Mouse (Mus musculus) forebrain, embryonic 13.5 days (tissue): ENCODE results near the gene Slc22a5. TPM values are rescaled to one million over a fixed set of nuclear protein-coding genes. Genes with fewer than 3 reads are reported as not detected.
"Not testable (repeated sequence)": the region's sequence is repeated elsewhere in the genome, so short reads cannot be mapped to it uniquely, and the experiment has no call there.

Experiments used
- ATAC-seq: fragments of 200-750 bp; cut with Nextera tagmentation; 2 replicates; pipeline ENCODE4 v1.8.0; 2017
- H3K27ac ChIP-seq: fragments of 300-500 bp; sonication (generic); 2 replicates; pipeline ENCODE4 v1.5.1; 2015; ENCODE audit warnings: inconsistent platforms, mild to moderate bottlenecking, moderate library complexity
- H3K27me3 ChIP-seq: fragments of 300-500 bp; sonication (generic); 2 replicates; pipeline ENCODE4 v1.6.1; 2015; ENCODE audit warnings: mild to moderate bottlenecking, inconsistent platforms
- H3K36me3 ChIP-seq: fragments of 300-500 bp; sonication (generic); 2 replicates; pipeline ENCODE4 v1.6.1; 2015; ENCODE audit warnings: mild to moderate bottlenecking, inconsistent platforms; ENCODE audit not compliant: poor library complexity, severe bottlenecking
- H3K4me1 ChIP-seq: fragments of 300-500 bp; sonication (generic); 2 replicates; pipeline ENCODE4 v1.6.1; 2015; ENCODE audit warnings: inconsistent platforms
- H3K4me2 ChIP-seq: fragments of 300-500 bp; sonication (generic); 2 replicates; pipeline ENCODE4 v1.6.1; 2015; ENCODE audit warnings: inconsistent platforms, mild to moderate bottlenecking, moderate library complexity
- H3K4me3 ChIP-seq: fragments of 300-500 bp; sonication (generic); 2 replicates; pipeline ENCODE4 v1.5.1; 2015; ENCODE audit warnings: mild to moderate bottlenecking, inconsistent platforms
- H3K9ac ChIP-seq: fragments of 300-500 bp; sonication (generic); 2 replicates; pipeline ENCODE4 v1.6.1; 2015; ENCODE audit warnings: mild to moderate bottlenecking, inconsistent platforms
- H3K9me3 ChIP-seq: fragments of 300-500 bp; sonication (generic); replicated peaks from 2 replicates; pipeline ENCODE4 v1.6.1; 2016; ENCODE audit warnings: inconsistent platforms
- WGBS: fragments of 180-500 bp; shearing (Covaris S2); methylation state at CpG from one replicate; pipeline ENCODE4 v1.1.7; 2015; 5-methylcytosine and 5-hydroxymethylcytosine counted together
- polyA plus RNA-seq: library from polyadenylated mRNA; unstranded; fragments of >200 nt; fragmentation: Nextera tagmentation; extraction: Ambion mirVana; gene quantifications from 2 replicates; pipeline ENCODE4 v1.2.1, GENCODE M21; 2015

Slc22a5 gene
- polyA plus RNA-seq, result 6.9 and 8.7 TPM in 2 replicates

- peak within 1 kb of the TSS; percentile 69 for H3K9ac ChIP-seq
- H3K4me3 ChIP-seq, result peak within 1 kb of the TSS; percentile 54
- H3K9me3 ChIP-seq, result no peaks in the 10 kb centered on the region
- H3K27me3 ChIP-seq, result no peaks in the 10 kb centered on the region
- H3K27ac ChIP-seq, result no peak within 1 kb of the TSS
- no peaks in the 10 kb centered on the region for H3K36me3 ChIP-seq
- peak; percentile 99 for ATAC-seq
- WGBS, result 3% methylated on average over 62 of the region's 63 CpGs
- H3K4me1 ChIP-seq, result peaks cover 13% of the 10 kb centered on the region
- H3K4me2 ChIP-seq, result peak within 1 kb of the TSS; percentile 85
Measured at GRCm38 (mm10) chr11:53891505-53892451, at the start of gene Slc22a5. TSS of gene Slc22a5 (minus strand) at chr11:53891660.

GRCm38 (mm10) chr11:53931944-53932318 lies 40.5 kb upstream of the Slc22a5 start:
- not testable (repeated sequence) for H3K4me1 ChIP-seq, H3K4me3 ChIP-seq, H3K4me2 ChIP-seq, ATAC-seq, H3K9ac ChIP-seq, H3K27me3 ChIP-seq, H3K36me3 ChIP-seq, H3K9me3 ChIP-seq, H3K27ac ChIP-seq
- whole genome bisulfite sequencing, result 73% methylated on average over 4 of the region's 4 CpGs

DNA sequence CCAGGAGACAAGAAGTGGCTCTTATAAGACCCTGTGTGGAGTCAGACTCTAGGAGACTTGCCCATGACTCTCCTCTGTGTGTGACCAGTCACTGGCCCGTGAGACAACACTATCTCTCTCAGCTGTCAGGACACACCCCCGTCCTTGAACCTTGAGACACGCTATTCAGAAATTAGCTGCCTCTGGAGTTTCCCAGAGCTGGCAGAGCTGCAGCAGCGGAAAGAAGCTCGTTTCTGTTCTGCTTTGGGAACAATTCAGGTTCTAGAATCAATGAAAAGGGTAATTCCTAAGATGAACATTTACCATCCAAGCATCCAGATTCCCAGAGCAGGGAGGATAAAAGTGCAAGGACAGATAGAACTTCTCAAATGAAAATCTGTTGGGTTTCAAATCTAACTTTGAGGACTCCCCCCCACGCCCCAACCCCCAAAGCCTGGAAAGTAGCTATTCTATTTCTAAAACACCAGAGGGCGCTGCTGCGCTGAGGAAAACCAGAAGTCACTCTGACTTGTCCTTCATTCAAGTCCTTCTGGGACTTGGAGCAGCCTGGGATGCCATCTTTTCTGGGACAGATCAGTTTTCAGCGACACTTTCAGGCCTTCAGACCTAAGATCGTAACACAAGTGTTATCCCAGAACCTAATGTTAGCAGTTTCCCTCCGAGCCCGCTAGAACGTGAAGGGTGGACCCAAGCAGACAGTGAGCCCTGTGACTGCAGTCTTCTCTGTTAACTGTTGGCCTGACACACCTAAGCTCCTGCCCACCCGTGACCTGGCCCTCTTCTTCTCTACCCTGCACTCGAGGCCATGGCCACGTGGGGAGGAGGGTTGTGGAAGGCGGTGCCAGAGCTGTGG lies 39.9 kb upstream of the Slc22a5 start:
- WGBS, result 36% methylated on average over 17 of the region's 17 CpGs
- H3K4me2 ChIP-seq, result no peak overlapping the region
- no peak overlapping the region for H3K27ac ChIP-seq
- no peak overlapping the region for H3K4me3 ChIP-seq
- no peak overlapping the region for H3K9ac ChIP-seq
- no peak for ATAC-seq
- H3K4me1 ChIP-seq, result no peaks in the 10 kb centered on the region
- H3K27me3 ChIP-seq, result no peaks in the 10 kb centered on the region
- H3K36me3 ChIP-seq, result no peaks in the 10 kb centered on the region
- H3K9me3 ChIP-seq, result no peaks in the 10 kb centered on the region

DNA sequence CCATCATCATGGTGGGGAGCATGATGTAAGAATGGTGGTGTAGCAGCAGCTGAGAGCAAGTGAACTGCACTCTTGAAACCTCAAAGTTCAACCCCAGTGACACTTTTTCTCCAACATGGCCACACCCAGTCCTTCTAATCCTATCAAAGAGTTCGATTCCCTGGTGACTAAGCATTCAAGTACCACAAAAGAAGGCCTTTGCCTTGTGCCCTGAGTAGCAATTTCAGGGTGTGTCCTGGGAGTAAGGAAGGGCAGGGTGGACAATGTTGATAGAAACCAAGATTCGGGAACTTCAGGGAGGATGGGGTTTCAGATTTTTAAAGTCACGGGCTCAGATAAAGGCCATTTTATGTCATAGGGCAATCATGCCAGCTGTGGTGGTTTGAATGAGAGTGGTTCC lies 38.3 kb upstream of the Slc22a5 start:
- Histone ChIP-seq H3K36me3 (no peaks in the 10 kb centered on the region), H3K4me3 (no peak overlapping the region), H3K9me3 (no peaks in the 10 kb centered on the region), H3K9ac (no peak overlapping the region), H3K4me2 (no peak overlapping the region), H3K4me1 (no peaks in the 10 kb centered on the region), H3K27me3 (no peaks in the 10 kb centered on the region), H3K27ac (no peak overlapping the region)
- ATAC-seq, result no peak
- WGBS, result 64% methylated on average over 3 of the region's 3 CpGs

DNA sequence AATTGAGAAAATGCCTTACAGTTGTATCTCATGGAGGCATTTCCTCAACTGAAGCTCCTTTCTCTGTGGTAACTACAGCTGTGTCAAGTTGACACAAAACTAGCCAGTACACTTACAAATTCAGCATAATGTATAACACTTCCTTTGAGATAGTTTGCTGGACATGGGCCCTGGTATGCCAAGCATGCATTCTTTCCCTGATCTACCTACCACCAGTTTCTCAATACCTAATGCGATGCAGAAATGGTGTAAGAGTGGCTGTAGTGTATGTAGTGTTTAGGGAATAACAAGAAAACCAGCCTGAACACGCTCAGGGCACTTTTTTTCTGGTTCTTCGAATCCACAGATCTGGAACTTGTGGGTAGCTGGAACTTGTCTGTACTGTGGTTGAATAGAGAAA lies 37.1 kb upstream of the Slc22a5 start:
- no peak overlapping the region for H3K9ac ChIP-seq
- no peaks in the 10 kb centered on the region for H3K27me3 ChIP-seq
- 85% methylated on average over 3 of the region's 3 CpGs for WGBS
- H3K4me1 ChIP-seq, result no peaks in the 10 kb centered on the region
- H3K27ac ChIP-seq, result no peak overlapping the region
- H3K4me3 ChIP-seq, result no peak overlapping the region
- no peaks in the 10 kb centered on the region for H3K36me3 ChIP-seq
- ATAC-seq, result no peak
- H3K9me3 ChIP-seq, result no peaks in the 10 kb centered on the region
- H3K4me2 ChIP-seq, result no peak overlapping the region

DNA sequence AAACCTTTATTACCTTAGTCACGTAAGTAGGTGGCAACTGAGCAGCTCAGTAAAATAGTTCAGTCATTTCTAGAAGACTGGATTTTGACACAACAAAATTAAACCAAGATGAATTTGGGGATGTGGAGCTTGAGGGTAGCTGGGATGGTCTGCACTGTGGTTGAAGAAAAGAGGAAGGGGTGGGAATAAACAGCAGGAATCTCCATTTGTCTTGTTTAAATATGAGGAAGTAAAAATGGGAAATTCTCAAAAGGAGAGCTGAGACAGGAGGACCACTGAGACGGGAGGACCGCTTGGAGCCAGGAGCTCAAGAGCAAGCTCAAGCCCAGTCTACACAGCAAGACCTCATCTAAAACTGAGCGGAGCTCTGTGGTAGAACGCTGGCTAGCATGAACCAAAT lies 34.8 kb upstream of the Slc22a5 start:
- no peaks in the 10 kb centered on the region for H3K9me3 ChIP-seq
- no peaks in the 10 kb centered on the region for H3K27me3 ChIP-seq
- no peak overlapping the region for H3K4me3 ChIP-seq
- no peak for ATAC-seq
- H3K4me2 ChIP-seq, result no peak overlapping the region
- no peaks in the 10 kb centered on the region for H3K4me1 ChIP-seq
- H3K36me3 ChIP-seq, result no peaks in the 10 kb centered on the region
- H3K9ac ChIP-seq, result no peak overlapping the region
- WGBS, result 92% methylated on average over 5 of the region's 5 CpGs
- no peak overlapping the region for H3K27ac ChIP-seq

DNA sequence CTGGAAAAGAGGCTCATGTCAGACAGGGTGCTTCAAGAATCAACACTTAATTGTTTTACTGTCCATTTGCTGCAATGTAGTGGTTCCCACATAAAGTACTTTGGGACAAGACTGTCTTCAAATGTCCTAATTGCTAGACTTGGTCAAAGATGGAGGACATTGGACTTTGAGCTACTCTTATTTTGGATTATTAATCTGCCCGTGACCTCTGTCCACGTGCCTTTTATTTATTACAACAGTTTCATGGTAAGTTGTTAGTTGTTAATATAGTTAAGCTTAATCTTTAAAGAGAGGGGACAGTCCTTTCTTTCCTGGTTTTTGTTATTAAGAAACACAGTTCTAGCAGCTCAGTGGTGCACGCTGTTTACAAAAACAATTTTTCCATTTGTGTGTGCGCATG lies 27.4 kb upstream of the Slc22a5 start:
- Histone ChIP-seq H3K27ac (no peak overlapping the region), H3K36me3 (no peaks in the 10 kb centered on the region), H3K9ac (no peak overlapping the region), H3K4me3 (no peak overlapping the region), H3K9me3 (no peaks in the 10 kb centered on the region), H3K4me1 (no peaks in the 10 kb centered on the region), H3K4me2 (no peak overlapping the region), H3K27me3 (no peaks in the 10 kb centered on the region)
- 94% methylated on average over 4 of the region's 4 CpGs for WGBS
- no peak for ATAC-seq

DNA sequence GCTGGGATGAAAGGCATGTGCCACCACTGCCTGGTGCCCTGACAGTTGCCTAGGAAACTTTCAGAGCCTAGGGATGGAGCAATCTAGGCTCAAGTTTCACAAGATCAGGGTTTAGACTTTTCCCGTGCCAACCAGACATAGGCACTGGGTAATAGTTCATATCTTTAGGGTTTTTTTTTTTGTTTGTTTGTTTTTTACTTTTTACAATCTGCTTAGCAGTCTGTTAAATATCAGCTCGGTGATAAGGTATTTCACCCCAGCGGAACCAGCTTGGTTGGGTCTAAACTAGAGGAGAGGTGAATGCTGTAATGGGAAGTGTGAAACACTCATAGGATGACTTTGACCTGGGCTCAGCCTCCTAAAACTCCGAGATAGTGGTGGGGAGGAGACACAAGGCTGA lies 19.6 kb upstream of the Slc22a5 start:
- Histone ChIP-seq H3K36me3 (no peaks in the 10 kb centered on the region), H3K4me1 (no peaks in the 10 kb centered on the region), H3K9me3 (no peaks in the 10 kb centered on the region), H3K27ac (no peak overlapping the region), H3K9ac (no peak overlapping the region), H3K27me3 (no peaks in the 10 kb centered on the region), H3K4me3 (no peak overlapping the region), H3K4me2 (no peak overlapping the region)
- 79% methylated on average over 4 of the region's 4 CpGs for WGBS
- ATAC-seq, result no peak

- Histone ChIP-seq H3K27ac (no peak overlapping the region), H3K9ac (no peak overlapping the region), H3K4me3 (no peak overlapping the region), H3K9me3 (no peaks in the 10 kb centered on the region), H3K36me3 (no peaks in the 10 kb centered on the region), H3K27me3 (no peaks in the 10 kb centered on the region), H3K4me1 (no peaks in the 10 kb centered on the region), H3K4me2 (no peak overlapping the region)
- 97% methylated on average over 8 of the region's 8 CpGs for WGBS
- ATAC-seq, result no peak
Measured at GRCm38 (mm10) chr11:53908686-53909085, 17.2 kb upstream of the Slc22a5 start.

DNA sequence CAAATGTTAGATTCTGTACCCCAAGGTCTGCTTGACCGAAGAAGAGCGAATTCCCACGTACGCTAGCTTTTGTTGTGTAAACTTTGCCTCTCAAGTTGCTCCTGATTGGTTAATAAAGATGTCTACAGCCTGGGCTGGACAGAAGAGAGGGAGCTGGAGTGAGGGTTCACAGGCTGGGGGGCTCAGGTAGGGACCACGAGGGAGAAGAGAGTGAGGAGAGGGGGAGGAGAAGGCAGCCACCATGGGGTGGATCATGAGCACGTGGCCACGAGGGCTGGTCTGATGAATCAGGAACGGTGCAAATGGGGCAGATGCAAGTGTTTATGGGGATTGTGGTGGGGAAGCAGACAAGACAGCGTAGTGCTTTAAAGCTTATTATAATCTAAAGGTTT lies 13.1 kb upstream of the Slc22a5 start:
- H3K27me3 ChIP-seq, result no peaks in the 10 kb centered on the region
- H3K4me2 ChIP-seq, result no peak overlapping the region
- H3K9me3 ChIP-seq, result no peaks in the 10 kb centered on the region
- no peaks in the 10 kb centered on the region for H3K36me3 ChIP-seq
- no peak for ATAC-seq
- no peak overlapping the region for H3K9ac ChIP-seq
- H3K4me1 ChIP-seq, result no peaks in the 10 kb centered on the region
- H3K4me3 ChIP-seq, result no peak overlapping the region
- 85% methylated on average over 9 of the region's 9 CpGs for WGBS
- no peak overlapping the region for H3K27ac ChIP-seq

GRCm38 (mm10) chr11:53903781-53904533 lies 12.5 kb upstream of the Slc22a5 start:
- no peaks in the 10 kb centered on the region for H3K27me3 ChIP-seq
- no peak overlapping the region for H3K4me3 ChIP-seq
- 56% methylated on average over 16 of the region's 16 CpGs for WGBS
- H3K9ac ChIP-seq, result no peak overlapping the region
- H3K36me3 ChIP-seq, result no peaks in the 10 kb centered on the region
- H3K4me2 ChIP-seq, result no peak overlapping the region
- no peaks in the 10 kb centered on the region for H3K9me3 ChIP-seq
- no peak for ATAC-seq
- H3K4me1 ChIP-seq, result no peaks in the 10 kb centered on the region
- H3K27ac ChIP-seq, result no peak overlapping the region

DNA sequence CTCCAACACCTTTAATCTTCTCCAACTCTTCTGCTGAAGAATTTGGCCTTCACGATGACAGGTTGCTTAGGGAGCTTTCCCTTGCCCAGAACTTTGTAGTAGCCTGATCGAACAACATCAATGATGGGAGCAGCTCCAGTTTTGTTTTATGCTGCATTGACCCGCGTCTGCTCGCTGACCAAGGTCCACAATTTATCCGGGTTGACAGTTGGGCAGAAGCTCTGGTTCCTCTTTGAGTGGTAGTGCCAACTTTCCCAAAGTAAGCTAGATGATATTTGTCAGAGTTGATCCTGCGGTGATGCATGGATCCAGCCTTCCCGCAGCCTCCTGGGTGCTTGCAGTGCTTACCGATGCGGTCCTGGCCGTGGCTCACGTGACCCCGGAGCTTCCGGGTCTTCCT lies 11.3 kb upstream of the Slc22a5 start:
- Histone ChIP-seq H3K9ac (no peak overlapping the region), H3K4me1 (no peaks in the 10 kb centered on the region), H3K27me3 (no peaks in the 10 kb centered on the region), H3K9me3 (no peaks in the 10 kb centered on the region), H3K36me3 (no peaks in the 10 kb centered on the region), H3K27ac (no peak overlapping the region), H3K4me2 (no peak overlapping the region), H3K4me3 (no peak overlapping the region)
- WGBS, result 94% methylated on average over 14 of the region's 14 CpGs
- ATAC-seq, result no peak
